Mouse (Mus musculus) Patski (cell line): Measurements from ENCODE around the gene Slamf6. TPM values are rescaled to one million over a fixed set of nuclear protein-coding genes. Genes with fewer than 3 reads are reported as not detected.
A peak's percentile ranks its signal among the peaks of the same experiment; 100 is the strongest.

Source experiments
- ATAC-seq: fragments of 100-300 bp; one replicate; pipeline ENCODE4 v1.8.0; 2021
- CTCF ChIA-PET: fragments of 350-600 bp; sonication (Branson Sonifier 250); formaldehyde crosslinking; loops from one replicate; lab custom pipeline; 2022; ENCODE audit warnings: inconsistent platforms; lab: Charles Lee
- POLR2A ChIA-PET: fragments of 350-600 bp; sonication (Branson Sonifier 250); formaldehyde crosslinking; loops from one replicate; lab custom pipeline; 2022; ENCODE audit warnings: antibody characterized with exemption, inconsistent platforms; lab: Charles Lee
- DNase-seq: peaks from one replicate; pipeline ENCODE4 v3.0.0-alpha.2; 2011; ENCODE audit warnings: low read depth, low spot score
- H3K27me3 ChIP-seq: fragments of 371-371 bp; one replicate; pipeline ENCODE4 v1.5.1; 2021
- CTCF ChIP-seq: fragments of 100-300 bp; IDR thresholded peaks from one replicate; pipeline ENCODE4 v1.5.1; 2021
- in situ Hi-C: fragments of 300-500 bp; cut with MboI; formaldehyde crosslinking; loops from 3 replicates; pipeline ENCODE4 v1.11.1; 2018; ENCODE audit warnings: low pct_unique_long_range_greater_than_20kb, mixed read lengths
- polyA plus RNA-seq: library from polyadenylated mRNA; unstranded; gene quantifications from one replicate; pipeline ENCODE4 v1.2.3, GENCODE M21; 2021

The Slamf6 gene
- polyA plus RNA-seq, 1 experiment from 2014 or later: not detected

DNA sequence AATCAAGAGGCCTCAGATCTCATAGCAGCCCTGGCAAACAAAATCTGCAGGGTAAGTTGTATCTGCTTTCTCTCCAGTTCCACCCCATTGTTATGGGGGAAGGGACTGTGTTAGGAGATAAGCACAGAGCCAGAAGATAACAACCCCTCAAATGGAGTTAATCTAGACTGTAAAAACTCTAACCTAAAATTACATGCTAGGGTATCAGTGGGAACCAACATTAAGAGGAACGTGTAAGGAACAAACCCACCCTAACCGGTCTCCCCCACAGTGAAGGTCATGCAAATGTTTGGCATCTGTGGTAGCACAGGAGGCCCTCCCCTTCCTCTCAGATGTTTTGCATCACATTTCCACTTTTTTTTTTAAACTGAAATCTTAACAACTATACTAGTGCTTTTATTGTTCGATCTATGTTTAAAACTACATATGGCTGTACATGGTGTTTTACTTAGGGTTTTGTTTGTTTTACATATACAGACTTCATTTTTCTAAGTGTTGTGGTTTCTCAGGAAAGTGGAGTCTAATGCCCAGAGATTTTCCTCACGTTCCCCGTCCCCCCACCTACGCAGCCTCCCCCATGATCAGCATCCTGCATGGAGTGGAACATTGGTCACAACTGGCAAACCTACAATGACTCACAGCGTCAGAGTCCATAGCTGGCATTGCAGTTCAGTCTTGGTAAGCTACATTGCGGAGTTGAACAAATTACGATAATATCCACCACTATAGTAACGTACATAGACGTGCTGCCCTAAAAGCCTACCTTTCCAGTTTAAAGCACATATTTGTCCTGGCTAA, 77.8 kb downstream of the Slamf6 start:
- TF ChIP-seq CTCF: no peak
- POLR2A ChIA-PET: no interaction called here
- in situ Hi-C loops: loop anchor here (5.0 kb wide), 1 partner anchor 178 kb away; no protein-coding TSS in a partner anchor
- H3K27me3 ChIP-seq: no peaks in the 10 kb centered on the region
- DNase-seq: no peak
- CTCF ChIA-PET: interaction anchor here (2.3 kb wide), 1 partner anchor 15 kb away, joined by 5 read pairs; no protein-coding TSS in a partner anchor
- ATAC-seq: no peak

DNA sequence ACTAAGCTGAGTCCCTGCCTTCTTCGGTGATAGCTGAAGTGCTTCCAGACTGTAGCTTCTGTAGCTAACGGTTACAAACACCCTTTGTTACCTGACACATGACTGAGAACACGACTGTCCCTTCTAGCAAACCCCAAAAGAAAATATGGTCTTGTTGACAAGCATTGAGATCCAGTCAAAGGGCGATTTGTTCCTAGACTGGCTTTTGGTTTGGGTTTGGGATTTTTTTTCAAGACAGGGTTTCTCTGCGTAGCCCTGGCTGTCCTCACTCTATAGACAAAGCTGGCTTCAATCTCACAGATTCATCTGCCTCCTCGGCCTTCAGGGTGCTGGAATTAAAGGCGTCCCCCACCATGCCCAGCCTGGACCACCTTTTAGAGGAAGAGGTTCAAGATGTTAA, 79.4 kb downstream of the Slamf6 start:
- H3K27me3 ChIP-seq: no peaks in the 10 kb centered on the region
- no peak for TF ChIP-seq CTCF
- in situ Hi-C loops: no loop called here
- POLR2A ChIA-PET: interaction anchor here (1.2 kb wide), 1 partner anchor 15 kb away, joined by 5 read pairs; no protein-coding TSS in a partner anchor
- CTCF ChIA-PET: interaction anchor here (0.7 to 2.3 kb wide), 4 partner anchors 8 to 181 kb away, joined by 3 to 5 read pairs (median 4); no protein-coding TSS in a partner anchor
- DNase-seq: no peak
- no peak for ATAC-seq

DNA sequence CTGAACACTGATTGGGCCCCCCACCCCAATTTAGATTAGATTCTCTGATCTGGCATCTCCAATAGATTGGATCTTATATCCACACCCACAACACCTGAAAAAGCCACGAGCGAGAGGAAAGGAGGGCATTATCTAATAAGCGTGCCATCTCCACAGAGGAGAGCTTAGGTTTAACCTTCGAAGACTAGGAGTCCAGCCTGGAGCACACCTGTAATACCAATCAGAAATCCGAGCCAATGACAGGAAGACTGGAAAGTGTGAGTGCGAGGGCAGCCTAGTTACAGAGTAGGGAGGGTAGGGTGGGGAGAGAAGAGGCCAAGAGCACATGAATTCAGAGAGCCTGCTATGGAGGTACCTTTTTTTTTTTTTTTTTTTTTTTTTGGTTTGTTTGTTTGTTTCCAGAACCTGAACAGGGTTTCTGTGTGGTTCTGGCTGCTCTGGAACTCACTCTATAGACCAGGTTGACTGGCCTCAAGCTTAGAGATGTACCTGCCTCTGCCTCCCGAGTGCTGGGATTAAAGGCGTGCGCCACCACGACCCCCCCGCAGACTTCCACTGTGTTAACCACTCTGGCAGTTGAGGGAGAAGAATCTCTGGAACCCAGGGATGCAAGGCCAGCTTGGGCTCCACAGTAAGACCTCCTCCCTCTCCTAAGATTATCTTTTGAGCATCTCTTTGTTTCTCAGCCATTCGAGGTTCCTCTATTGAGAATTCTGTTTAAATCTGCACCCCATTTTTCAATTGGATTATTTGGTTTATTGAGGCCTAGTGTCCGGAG, 81.7 kb downstream of the Slamf6 start:
- POLR2A ChIA-PET: no interaction called here
- in situ Hi-C loops: no loop called here
- TF ChIP-seq CTCF: no peak
- ATAC-seq (no peak), DNase-seq (no peak)
- no peaks in the 10 kb centered on the region for H3K27me3 ChIP-seq
- CTCF ChIA-PET: interaction anchor here (1.3 kb wide), 1 partner anchor 10 kb away, joined by 3 read pairs; no protein-coding TSS in a partner anchor

DNA sequence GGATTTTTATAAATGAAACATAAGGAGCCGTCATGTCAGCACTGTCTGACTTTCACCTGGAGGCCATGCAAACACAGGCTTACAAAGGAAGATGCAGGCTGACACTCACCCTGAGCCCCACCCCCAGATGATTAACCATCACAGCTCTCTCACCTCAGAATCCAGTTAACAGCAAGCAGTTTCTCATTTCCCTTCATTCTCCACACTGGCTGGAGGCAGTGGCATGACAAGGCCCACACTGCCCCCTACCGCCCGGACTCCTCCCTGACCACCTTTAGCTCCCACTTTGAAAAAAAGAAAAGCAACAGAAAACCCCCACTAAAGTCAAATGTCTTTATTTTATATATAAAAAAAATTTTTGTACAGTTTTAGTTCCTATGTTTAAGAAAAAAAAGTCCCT, 83.3 kb downstream of the Slamf6 start:
- DNase-seq: no peak
- ChIA-PET CTCF (interaction anchor here (1.1 to 3.0 kb wide), 7 partner anchors 11 to 185 kb away, joined by 3 to 22 read pairs (median 13); no protein-coding TSS in a partner anchor), POLR2A (no interaction called here)
- in situ Hi-C loops: no loop called here
- ATAC-seq: peak; percentile 76
- H3K27me3 ChIP-seq: no peaks in the 10 kb centered on the region
- no peak for TF ChIP-seq CTCF

DNA sequence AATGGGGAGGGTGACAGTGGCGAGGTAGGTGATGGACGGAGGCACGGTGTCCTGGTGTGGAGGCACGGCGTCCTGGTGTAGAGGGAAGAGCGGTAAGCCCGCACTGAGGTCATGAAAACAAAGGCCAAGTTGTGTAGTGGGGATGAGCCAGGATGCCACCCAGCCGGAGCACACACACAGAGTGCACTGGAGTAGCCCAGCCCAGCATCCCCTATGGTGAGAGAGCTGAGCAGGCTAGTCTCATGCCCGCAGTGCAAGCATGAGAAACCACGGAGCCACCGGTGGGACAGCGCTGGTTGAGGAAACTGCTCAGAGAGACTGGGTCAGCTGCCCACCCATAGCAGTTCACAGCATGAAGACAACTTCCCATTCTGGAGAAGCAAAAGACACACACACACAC, 84.3 kb downstream of the Slamf6 start:
- no peak for DNase-seq
- ChIA-PET POLR2A (no interaction called here), CTCF (interaction anchor here (1.1 to 3.0 kb wide), 6 partner anchors 10 to 186 kb away, joined by 3 to 22 read pairs (median 14); no protein-coding TSS in a partner anchor)
- TF ChIP-seq CTCF: no peak
- in situ Hi-C loops: no loop called here
- ATAC-seq: no peak
- no peaks in the 10 kb centered on the region for H3K27me3 ChIP-seq

Other genes starting within 250 kb of the Slamf6 start
- not detected for gene Cd48, start 235.5 kb upstream of the Slamf6 start, polyA plus RNA-seq
- gene Slamf1, start 150.4 kb upstream of the Slamf6 start, polyA plus RNA-seq: 0.01 TPM
- 0.01 TPM for gene Cd84, start 77.8 kb upstream of the Slamf6 start, polyA plus RNA-seq
- not detected for gene Gm10521, start 21.9 kb upstream of the Slamf6 start, polyA plus RNA-seq
- gene Vangl2, start 110.9 kb downstream of the Slamf6 start, polyA plus RNA-seq: 11.5 TPM
- not detected for gene Nhlh1, start 140.1 kb downstream of the Slamf6 start, polyA plus RNA-seq
- gene Copa, start 165.0 kb downstream of the Slamf6 start, polyA plus RNA-seq: 181 TPM
- gene Ncstn, start 165.3 kb downstream of the Slamf6 start, polyA plus RNA-seq: 144 TPM
- gene Pex19, start 209.2 kb downstream of the Slamf6 start, polyA plus RNA-seq: 104 TPM
- 162 TPM for gene Dcaf8, start 230.6 kb downstream of the Slamf6 start, polyA plus RNA-seq